Mouse (Mus musculus) testis, adult 2 months (tissue): Measurements from ENCODE around the gene Tlr9.

Source experiments
- CTCF ChIP-seq: fragments of 200-500 bp; IDR thresholded peaks from 2 replicates; pipeline ENCODE4 v1.5.1; 2012; ENCODE audit warnings: low read depth, mild to moderate bottlenecking, inconsistent platforms, low read length, moderate library complexity; ENCODE audit not compliant: control insufficient read depth, insufficient read depth, insufficient replicate concordance
- POLR2A ChIP-seq: fragments of 200-500 bp; IDR thresholded peaks from 2 replicates; pipeline ENCODE4 v1.6.1; 2012; ENCODE audit warnings: low read depth, mild to moderate bottlenecking, inconsistent platforms, low read length, moderate library complexity; ENCODE audit not compliant: control insufficient read depth

- no peak for TF ChIP-seq POLR2A
- no peak for TF ChIP-seq CTCF
Observed at GRCm38 (mm10) chr9:106197732-106198131, 24.7 kb upstream of the Tlr9 start.
